Mouse (Mus musculus) olfactory bulb, adult 2 months (tissue): ENCODE data around the gene H1foo.

Experiments used
- CTCF ChIP-seq: fragments of 200-500 bp; IDR thresholded peaks from 2 replicates; pipeline ENCODE4 v1.5.1; 2012; ENCODE audit warnings: low read depth, mild to moderate bottlenecking, low read length, moderate library complexity; ENCODE audit not compliant: insufficient read depth
- POLR2A ChIP-seq: fragments of 200-500 bp; IDR thresholded peaks from 2 replicates; pipeline ENCODE4 v1.6.1; 2012; ENCODE audit warnings: mild to moderate bottlenecking, low read depth, low read length, moderate library complexity; ENCODE audit not compliant: insufficient read depth

DNA sequence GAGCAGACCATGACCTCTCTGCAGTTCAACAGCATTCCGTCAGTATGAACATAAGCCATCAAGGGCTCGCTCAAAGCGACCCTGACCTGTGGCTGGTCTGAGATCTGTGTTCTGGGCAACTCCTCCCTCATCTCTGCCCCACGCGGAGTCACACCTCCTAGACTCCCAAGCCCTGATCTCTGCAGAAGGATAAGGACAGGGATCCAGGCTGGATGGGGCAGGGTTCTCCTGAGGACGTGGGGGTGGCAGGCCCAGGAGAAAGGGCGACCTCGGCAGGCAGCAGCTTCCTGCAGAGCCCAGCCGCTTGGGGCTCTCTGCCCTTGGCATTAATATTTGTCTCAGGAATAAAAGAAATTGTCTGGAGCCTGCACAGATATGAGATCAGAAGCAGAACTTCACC is 40.9 kb downstream of the H1foo start:
- no peak for TF ChIP-seq POLR2A
- TF ChIP-seq CTCF, result no peak
